Mouse (Mus musculus): ENCODE data around the gene Gga1. TPM values are rescaled to one million over a fixed set of nuclear protein-coding genes. Genes with fewer than 3 reads are reported as not detected.
A peak's percentile ranks its signal among the peaks of the same experiment; 100 is the strongest.

Gene Gga1
- total and polyA plus RNA-seq, 3 experiments, result 42.2 to 52.7 (median 44.4) TPM

DNA sequence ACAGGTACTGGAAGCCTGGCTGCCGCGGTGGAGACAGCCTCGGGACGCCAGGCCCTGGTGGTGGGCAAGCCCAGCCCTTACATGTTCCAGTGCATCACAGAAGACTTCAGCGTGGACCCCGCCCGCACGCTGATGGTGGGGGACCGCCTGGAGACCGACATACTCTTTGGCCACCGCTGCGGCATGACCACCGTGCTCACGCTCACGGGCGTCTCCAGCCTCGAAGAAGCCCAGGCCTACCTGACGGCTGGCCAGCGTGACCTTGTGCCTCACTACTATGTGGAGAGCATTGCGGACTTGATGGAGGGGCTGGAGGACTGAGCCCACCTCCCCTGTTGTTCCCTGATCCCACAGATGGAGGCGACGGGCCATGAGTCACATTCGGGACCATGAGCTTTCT is 41.1 kb downstream of the Gga1 start:
- peaks cover 2% of the 10 kb centered on the region for H3K4me1 ChIP-seq (ENCODE audit: control insufficient read depth, insufficient read depth, low read length)
- no peak overlapping the region for H3K27ac ChIP-seq
- peaks cover 2% of the 10 kb centered on the region; the same call in 1 of the 2 replicates for H3K27me3 ChIP-seq (ENCODE audit: control insufficient read depth, insufficient read depth, low read length)
- no peak overlapping the region for H3K9ac ChIP-seq (ENCODE audit: low read depth, low read length)
- DNase-seq, result no peak
- H3K4me3 ChIP-seq, result no peak overlapping the region
- TF ChIP-seq EP300 (IDR thresholded peaks at IDR 0.05; ENCODE audit: insufficient read depth, low read depth, low read length) (no peak), CTCF (IDR thresholded peaks at IDR 0.05) (no peak), POLR2A (IDR thresholded peaks at IDR 0.05; ENCODE audit: insufficient read depth, low read depth, low read length) (no peak)
- no peaks in the 10 kb centered on the region for H3K79me2 ChIP-seq (replicated peaks; ENCODE audit: control insufficient read depth, insufficient read depth, low read length)
- WGBS, result 89% methylated on average over 23 of the region's 23 CpGs
- H3K36me3 ChIP-seq (ENCODE audit: control insufficient read depth, insufficient read depth, low read length), result no peaks in the 10 kb centered on the region
- intact Hi-C loops (cut with DNase I), result loop anchor here (5.0 kb wide), 1 partner anchor 154 kb away; no protein-coding TSS in a partner anchor

DNA sequence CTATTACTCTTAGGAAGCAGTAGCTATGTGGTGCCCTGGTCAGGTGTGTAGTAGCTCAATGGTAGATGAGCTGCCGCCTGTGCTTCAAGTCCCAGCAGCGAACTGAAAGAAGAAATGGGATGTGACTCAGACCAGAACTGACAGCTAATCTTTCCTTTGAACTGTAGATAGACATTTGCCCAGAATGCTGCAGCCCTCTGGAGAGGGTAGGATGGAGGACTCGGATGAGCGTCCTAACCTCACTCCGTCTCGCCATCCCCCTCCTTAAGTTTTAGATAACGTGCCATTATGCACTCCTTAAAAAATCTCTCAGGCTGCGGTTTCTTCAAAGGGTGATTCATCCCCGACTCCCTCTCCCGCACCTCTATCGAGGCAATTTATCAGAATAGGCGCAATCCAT is 42.9 kb downstream of the Gga1 start:
- TF ChIP-seq POLR2A (IDR thresholded peaks at IDR 0.05; ENCODE audit: insufficient read depth, low read depth, low read length) (no peak), CTCF (IDR thresholded peaks at IDR 0.05) (no peak), EP300 (IDR thresholded peaks at IDR 0.05; ENCODE audit: insufficient read depth, low read depth, low read length) (no peak)
- Histone ChIP-seq H3K27me3 (ENCODE audit: control insufficient read depth, insufficient read depth, low read length) (no peaks in the 10 kb centered on the region), H3K9ac (ENCODE audit: low read depth, low read length) (no peak overlapping the region), H3K4me1 (ENCODE audit: control insufficient read depth, insufficient read depth, low read length) (no peaks in the 10 kb centered on the region; the same call in 1 of the 2 replicates), H3K36me3 (ENCODE audit: control insufficient read depth, insufficient read depth, low read length) (no peaks in the 10 kb centered on the region), H3K27ac (no peak overlapping the region), H3K79me2 (replicated peaks; ENCODE audit: control insufficient read depth, insufficient read depth, low read length) (no peaks in the 10 kb centered on the region), H3K4me3 (no peak overlapping the region)
- DNase-seq, result no peak
- 82% methylated on average over 12 of the region's 12 CpGs for WGBS
- intact Hi-C loops (cut with DNase I), result loop anchor here (5.0 kb wide), 1 partner anchor 152 kb away; no protein-coding TSS in a partner anchor

DNA sequence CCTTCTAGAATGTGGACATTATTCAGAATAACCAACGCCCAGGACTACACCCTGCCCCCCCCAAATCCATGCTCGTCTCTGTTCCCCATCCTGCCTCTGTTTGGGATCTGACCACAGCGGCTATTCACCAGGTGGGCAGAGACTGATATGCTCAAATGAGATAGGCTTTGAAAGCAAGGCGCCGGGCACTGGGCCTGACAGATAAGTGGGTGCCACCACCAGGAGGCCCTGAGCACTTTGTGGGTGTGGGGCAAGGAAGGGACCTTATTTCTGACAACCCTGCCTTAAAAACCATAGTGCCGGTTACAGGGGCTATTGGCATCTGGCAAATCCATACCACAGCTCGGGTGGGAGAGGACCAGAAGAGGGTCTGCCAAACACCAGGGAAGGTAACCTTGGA is 45.7 kb downstream of the Gga1 start:
- 82% methylated on average over 7 of the region's 7 CpGs for WGBS
- TF ChIP-seq CTCF (IDR thresholded peaks at IDR 0.05) (no peak), POLR2A (IDR thresholded peaks at IDR 0.05; ENCODE audit: insufficient read depth, low read depth, low read length) (no peak), EP300 (IDR thresholded peaks at IDR 0.05; ENCODE audit: insufficient read depth, low read depth, low read length) (no peak)
- H3K36me3 ChIP-seq (ENCODE audit: control insufficient read depth, insufficient read depth, low read length), result no peaks in the 10 kb centered on the region
- H3K4me3 ChIP-seq, result no peak overlapping the region
- intact Hi-C loops (cut with DNase I), result no loop called here
- DNase-seq, result no peak
- no peaks in the 10 kb centered on the region for H3K27me3 ChIP-seq (ENCODE audit: control insufficient read depth, insufficient read depth, low read length)
- H3K9ac ChIP-seq (ENCODE audit: low read depth, low read length), result no peak overlapping the region
- peaks cover 17% of the 10 kb centered on the region for H3K4me1 ChIP-seq (ENCODE audit: control insufficient read depth, insufficient read depth, low read length)
- no peaks in the 10 kb centered on the region for H3K79me2 ChIP-seq (replicated peaks; ENCODE audit: control insufficient read depth, insufficient read depth, low read length)
- no peak overlapping the region for H3K27ac ChIP-seq

DNA sequence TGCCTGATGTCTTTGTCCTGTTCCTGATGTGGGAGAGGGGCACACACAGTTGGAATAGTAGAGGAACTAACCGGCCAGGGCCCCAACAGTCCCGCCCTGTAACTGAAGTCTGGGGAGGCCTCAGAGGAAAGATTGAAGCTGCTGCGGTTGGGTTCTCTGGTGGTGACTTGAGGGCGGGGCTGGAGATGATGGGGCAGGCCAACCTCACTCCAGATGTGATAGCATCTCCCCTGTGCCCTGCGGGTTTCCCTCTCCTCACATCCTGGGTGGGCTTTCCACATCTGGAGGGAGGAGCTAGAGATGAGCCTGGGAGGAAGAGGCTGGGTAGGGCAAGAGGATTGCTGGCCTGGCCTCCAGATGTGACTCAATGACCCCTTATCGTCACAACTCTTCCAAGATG is 46.6 kb downstream of the Gga1 start:
- Histone ChIP-seq H3K4me1 (ENCODE audit: control insufficient read depth, insufficient read depth, low read length) (peaks cover 17% of the 10 kb centered on the region), H3K9ac (ENCODE audit: low read depth, low read length) (no peak overlapping the region), H3K79me2 (replicated peaks; ENCODE audit: control insufficient read depth, insufficient read depth, low read length) (no peaks in the 10 kb centered on the region), H3K27me3 (ENCODE audit: control insufficient read depth, insufficient read depth, low read length) (no peaks in the 10 kb centered on the region), H3K36me3 (ENCODE audit: control insufficient read depth, insufficient read depth, low read length) (no peaks in the 10 kb centered on the region), H3K4me3 (no peak overlapping the region), H3K27ac (no peak overlapping the region)
- intact Hi-C loops (cut with DNase I), result no loop called here
- 78% methylated on average over 6 of the region's 6 CpGs for WGBS
- DNase-seq, result no peak
- TF ChIP-seq POLR2A (IDR thresholded peaks at IDR 0.05; ENCODE audit: insufficient read depth, low read depth, low read length), result no peak
- TF ChIP-seq CTCF (IDR thresholded peaks at IDR 0.05), result no peak
- no peak for TF ChIP-seq EP300 (IDR thresholded peaks at IDR 0.05; ENCODE audit: insufficient read depth, low read depth, low read length)

DNA sequence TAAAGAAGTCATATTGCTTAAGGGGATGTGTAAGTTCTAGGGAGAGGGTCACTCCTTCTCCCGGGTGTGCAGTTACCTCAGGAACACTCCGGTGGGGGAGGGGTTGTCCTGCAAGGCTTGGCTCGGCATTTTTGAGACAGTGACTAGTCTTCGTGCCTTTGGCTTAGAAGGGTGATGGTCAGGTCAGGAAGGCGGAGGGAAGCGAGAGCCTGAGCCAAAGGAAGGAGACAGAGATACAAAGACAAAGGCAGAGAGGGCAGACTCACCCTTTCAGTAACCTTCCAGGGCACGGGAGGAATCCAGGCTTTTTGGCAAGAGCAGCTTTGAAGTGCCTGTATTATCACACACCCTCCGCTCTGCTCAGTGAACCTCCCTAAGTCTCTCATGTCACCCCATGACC is 48.1 kb downstream of the Gga1 start:
- H3K4me3 ChIP-seq, result no peak overlapping the region
- no peak for DNase-seq
- intact Hi-C loops (cut with DNase I), result no loop called here
- TF ChIP-seq EP300 (IDR thresholded peaks at IDR 0.05; ENCODE audit: insufficient read depth, low read depth, low read length) (no peak), POLR2A (IDR thresholded peaks at IDR 0.05; ENCODE audit: insufficient read depth, low read depth, low read length) (no peak), CTCF (IDR thresholded peaks at IDR 0.05) (no peak)
- no peaks in the 10 kb centered on the region for H3K36me3 ChIP-seq (ENCODE audit: control insufficient read depth, insufficient read depth, low read length)
- 22% methylated on average over 8 of the region's 8 CpGs for WGBS
- peaks cover 17% of the 10 kb centered on the region for H3K4me1 ChIP-seq (ENCODE audit: control insufficient read depth, insufficient read depth, low read length)
- no peaks in the 10 kb centered on the region for H3K79me2 ChIP-seq (replicated peaks; ENCODE audit: control insufficient read depth, insufficient read depth, low read length)
- H3K27ac ChIP-seq, result peak overlapping the region; percentile 97; the same call in 1 of the 2 replicates
- no peaks in the 10 kb centered on the region for H3K27me3 ChIP-seq (ENCODE audit: control insufficient read depth, insufficient read depth, low read length)
- no peak overlapping the region for H3K9ac ChIP-seq (ENCODE audit: low read depth, low read length)

DNA sequence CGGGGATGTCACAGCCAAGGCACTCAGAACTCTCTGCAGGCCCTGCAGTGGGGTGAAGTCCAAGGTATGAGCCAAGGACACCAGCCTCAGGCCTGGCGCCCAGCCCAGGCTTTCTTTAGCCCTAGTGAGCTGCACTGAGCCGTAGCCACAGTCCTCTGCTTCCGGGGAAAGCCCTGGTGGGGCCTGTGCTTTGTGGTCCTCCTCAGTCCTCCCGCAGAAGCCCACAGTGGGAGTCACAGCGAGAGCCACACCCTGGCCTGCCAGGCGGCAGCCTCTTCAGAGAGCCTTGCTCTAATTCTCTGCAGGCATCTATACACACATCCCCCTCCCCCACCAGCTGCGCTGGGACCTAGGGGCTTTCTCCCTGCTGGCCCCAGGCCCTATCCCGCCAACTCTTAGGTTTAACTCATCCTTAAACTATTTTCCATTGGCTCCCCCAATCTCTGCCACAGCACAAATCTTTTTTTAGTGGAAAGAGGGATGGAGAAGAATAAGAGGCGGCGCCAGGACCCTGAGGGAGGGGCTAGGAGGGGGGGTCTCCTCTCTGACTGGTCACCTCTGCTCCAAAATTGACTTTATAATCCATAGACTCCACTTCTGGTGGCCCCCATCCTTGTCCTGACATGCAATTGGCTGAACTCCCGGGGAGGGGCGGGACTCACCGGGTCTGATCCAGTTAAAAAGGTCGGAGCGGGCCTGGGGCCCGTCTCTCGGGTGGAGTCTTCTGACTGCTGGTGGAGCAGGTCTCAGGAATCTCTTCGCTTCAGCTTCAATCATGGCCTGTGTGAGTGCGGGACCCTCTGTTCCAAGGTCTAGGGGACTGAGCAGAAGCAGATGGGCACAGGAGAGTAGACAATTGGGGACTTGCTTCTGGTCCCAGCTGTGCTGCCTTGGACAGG is 49.3 kb downstream of the Gga1 start, which contains the start of gene Lgals1:
Gene Lgals1, plus strand, starts transcription at position 705 of the 899 bp plus-strand sequence.
- H3K27ac ChIP-seq, result peak within 1 kb of the TSS; percentile 97
- DNase-seq, result peak; percentile 90 to 92
- no peak for TF ChIP-seq EP300 (IDR thresholded peaks at IDR 0.05; ENCODE audit: insufficient read depth, low read depth, low read length)
- peak; percentile 90 for TF ChIP-seq POLR2A (IDR thresholded peaks at IDR 0.05; ENCODE audit: insufficient read depth, low read depth, low read length)
- no peak for TF ChIP-seq CTCF (IDR thresholded peaks at IDR 0.05)
- H3K9ac ChIP-seq (ENCODE audit: low read depth, low read length), result peak within 1 kb of the TSS; percentile 71
- peaks cover 17% of the 10 kb centered on the region for H3K4me1 ChIP-seq (ENCODE audit: control insufficient read depth, insufficient read depth, low read length)
- H3K79me2 ChIP-seq (replicated peaks; ENCODE audit: control insufficient read depth, insufficient read depth, low read length), result no peaks in the 10 kb centered on the region
- H3K4me3 ChIP-seq, result peak within 1 kb of the TSS; percentile 52
- intact Hi-C loops (cut with DNase I), result no loop called here
- no peaks in the 10 kb centered on the region for H3K27me3 ChIP-seq (ENCODE audit: control insufficient read depth, insufficient read depth, low read length)
- H3K36me3 ChIP-seq (ENCODE audit: control insufficient read depth, insufficient read depth, low read length), result no peaks in the 10 kb centered on the region
- 3% methylated on average over 20 of the region's 20 CpGs for WGBS

Measured in heart, adult 2 months (tissue).